Mouse (Mus musculus) olfactory bulb, adult 2 months (tissue): ENCODE results near the gene Gm12216.

Experiments used
- CTCF ChIP-seq: fragments of 200-500 bp; IDR thresholded peaks from 2 replicates; pipeline ENCODE4 v1.5.1; 2012; ENCODE audit warnings: low read depth, mild to moderate bottlenecking, low read length, moderate library complexity; ENCODE audit not compliant: insufficient read depth
- POLR2A ChIP-seq: fragments of 200-500 bp; IDR thresholded peaks from 2 replicates; pipeline ENCODE4 v1.6.1; 2012; ENCODE audit warnings: mild to moderate bottlenecking, low read depth, low read length, moderate library complexity; ENCODE audit not compliant: insufficient read depth

- TF ChIP-seq POLR2A (no peak), CTCF (no peak)
Observed at GRCm38 (mm10) chr11:53749716-53750352, 109.2 kb downstream of the Gm12216 start.
